Mouse (Mus musculus): ENCODE results near the gene Igfbp7.
"Not testable (repeated sequence)": the region's sequence is repeated elsewhere in the genome, so short reads cannot be mapped to it uniquely, and the experiment has no call there.

- TF ChIP-seq CTCF (IDR thresholded peaks at IDR 0.05; ENCODE audit: low read depth, low read length); POLR2A (IDR thresholded peaks at IDR 0.05; ENCODE audit: insufficient read depth, low read length); EP300 (IDR thresholded peaks at IDR 0.05; ENCODE audit: insufficient read depth, low read depth, low read length): not testable (repeated sequence)
Observed at GRCm38 (mm10) chr5:77419537-77419936, 11.7 kb upstream of the Igfbp7 start.

Data from ES-Bruce4 (cell line).